Mouse (Mus musculus) gastrocnemius, postnatal 14 days (tissue): Measurements from ENCODE around the gene Surf6. TPM values are rescaled to one million over a fixed set of nuclear protein-coding genes. Genes with fewer than 3 reads are reported as not detected.

Experiments
- DNase-seq: peaks from one replicate; pipeline ENCODE4 v3.0.0; 2021; ENCODE audit warnings: mixed read lengths
- intact Hi-C: fragments of 180-260 bp; cut with DNase I; formaldehyde crosslinking; loops from one replicate; pipeline ENCODE4 v1.15.1; 2025; ENCODE audit warnings: low total_unique reads
- long read RNA-seq, 2 experiments: library from polyadenylated mRNA; stranded (forward); transcript quantifications; one replicate each; pipeline ENCODE4 v2.0.0; 2021
- total RNA-seq, 2 experiments: library from RNA; stranded (reverse); gene quantifications; 2 replicates each; pipeline ENCODE4 v1.2.3; 2021

Surf6 gene
- total RNA-seq: 10 to 100 TPM; 11.9 to 13.3 TPM
- long read RNA-seq, experiment 1, transcript Surf6-201 (5 exons, 2,971 nt): major isoform, 10 of 12 reads
- long read RNA-seq, experiment 1, partial matches to known transcripts: 0 of 12 reads
- long read RNA-seq, experiment 1, other reads (novel, unspliced or antisense): 2 of 12 reads
- long read RNA-seq, experiment 2, transcript Surf6-201 (5 exons, 2,971 nt): major isoform, 11 of 13 reads
- long read RNA-seq, experiment 2, partial matches to known transcripts: 2 of 13 reads
- long read RNA-seq, experiment 2, other reads (novel, unspliced or antisense): 0 of 13 reads

DNA sequence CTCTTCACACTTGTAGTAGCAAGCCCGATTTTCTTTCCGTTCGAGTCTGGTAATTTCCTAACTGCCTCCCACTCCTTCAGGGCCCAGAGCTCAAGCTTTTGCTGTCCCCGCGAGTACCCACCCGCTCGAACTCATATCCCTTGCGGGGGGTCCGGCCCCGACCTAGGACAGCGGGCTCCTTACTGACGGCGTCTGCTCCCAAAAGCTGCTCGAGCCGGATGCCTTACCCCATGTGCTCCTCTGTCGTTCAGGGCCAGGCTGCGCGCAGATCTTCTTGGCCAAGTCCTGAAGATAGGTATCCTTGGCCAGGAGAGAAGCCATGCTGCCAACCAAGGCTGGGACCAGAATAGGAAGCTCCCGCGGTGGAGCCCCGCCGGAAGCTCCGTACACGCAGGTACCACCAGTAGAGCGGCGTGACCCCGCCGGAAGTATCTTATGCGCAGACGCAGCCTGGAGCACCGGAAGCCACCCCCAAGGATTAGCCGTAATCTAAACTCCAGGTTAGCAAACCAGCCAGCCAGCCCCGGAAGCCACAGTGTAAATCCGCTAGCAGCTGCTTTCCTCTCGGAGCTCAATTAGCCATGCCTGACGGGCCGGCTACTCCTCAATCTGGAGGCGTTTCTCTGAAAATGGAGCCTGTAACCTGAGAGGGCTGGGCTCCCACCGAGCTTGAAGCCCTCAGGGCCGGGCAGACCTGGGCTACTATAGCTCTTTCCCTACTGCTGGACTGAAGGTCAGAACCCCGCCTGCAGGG lies at the start of gene Surf6:
Gene Surf6 (minus strand): TSS at position 413 of the 754 bp plus-strand sequence.
- intact Hi-C loops: no loop called here
- peak; percentile 93 for DNase-seq

DNA sequence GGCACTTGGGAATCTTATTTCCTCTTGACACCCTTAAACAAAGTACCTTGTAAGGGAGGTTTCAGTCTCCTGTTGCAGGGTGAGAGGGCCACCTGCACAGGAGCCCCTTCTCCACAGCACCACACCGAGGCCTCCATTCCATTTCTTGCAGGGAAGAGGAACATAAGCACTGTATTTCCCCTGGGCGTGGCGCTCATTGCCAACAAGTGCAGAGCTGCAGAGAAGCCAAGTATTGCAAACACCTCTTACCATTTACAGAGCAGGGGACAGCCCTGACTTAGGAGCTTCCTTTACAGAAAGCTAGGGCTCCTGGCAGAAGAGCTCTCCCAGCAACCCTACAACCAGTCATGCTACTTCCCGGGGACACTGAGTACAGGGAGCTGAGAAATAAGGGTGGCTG lies 49.5 kb upstream of the Surf6 start:
- DNase-seq: no peak
- intact Hi-C loops: no loop called here

DNA sequence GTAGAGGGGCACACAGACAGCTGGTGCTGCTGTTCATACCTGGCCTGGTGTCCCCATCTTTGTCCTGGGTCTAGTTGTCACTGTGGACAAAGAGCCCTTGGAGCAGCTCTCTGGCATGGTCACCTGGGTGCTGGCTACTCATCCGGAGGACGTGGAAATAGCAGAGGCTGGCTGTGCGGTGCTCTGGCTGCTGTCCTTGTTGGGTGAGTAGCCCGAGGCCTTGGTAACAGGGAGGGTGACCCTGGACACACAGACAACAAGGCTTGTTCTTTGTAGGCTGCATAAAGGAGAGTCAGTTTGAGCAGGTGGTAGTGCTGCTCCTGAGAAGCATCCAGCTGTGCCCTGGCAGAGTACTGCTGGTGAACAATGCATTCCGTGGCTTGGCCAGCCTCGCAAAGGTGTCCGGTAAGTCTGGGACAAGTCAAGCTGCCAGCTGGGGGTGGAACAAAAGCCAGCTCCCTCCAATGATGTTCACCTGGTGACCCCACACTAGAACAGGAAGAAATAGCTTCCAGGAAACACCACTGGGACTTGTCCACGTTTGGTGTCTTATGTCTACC lies 48.7 kb upstream of the Surf6 start:
- intact Hi-C loops: no loop called here
- no peak for DNase-seq

DNA sequence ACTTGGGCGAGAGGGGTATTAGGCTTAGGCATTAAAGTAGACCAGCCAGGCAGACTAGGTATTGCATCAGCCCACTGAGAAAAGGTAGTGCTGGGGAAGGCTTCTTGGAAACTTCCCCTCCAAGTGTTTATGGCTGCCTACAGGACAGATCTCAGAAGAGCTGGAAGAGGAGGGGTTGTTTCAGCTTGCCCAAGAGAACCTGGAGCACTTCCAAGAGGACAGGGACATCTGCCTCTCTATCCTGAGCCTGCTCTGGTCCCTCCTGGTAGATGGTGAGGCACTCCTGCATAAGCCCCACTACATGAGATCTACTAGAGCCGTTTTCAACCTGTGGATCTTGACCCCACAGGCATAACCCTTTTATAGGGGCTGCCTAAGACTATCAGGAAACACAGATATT lies 47.7 kb upstream of the Surf6 start:
- intact Hi-C loops: no loop called here
- DNase-seq: no peak

DNA sequence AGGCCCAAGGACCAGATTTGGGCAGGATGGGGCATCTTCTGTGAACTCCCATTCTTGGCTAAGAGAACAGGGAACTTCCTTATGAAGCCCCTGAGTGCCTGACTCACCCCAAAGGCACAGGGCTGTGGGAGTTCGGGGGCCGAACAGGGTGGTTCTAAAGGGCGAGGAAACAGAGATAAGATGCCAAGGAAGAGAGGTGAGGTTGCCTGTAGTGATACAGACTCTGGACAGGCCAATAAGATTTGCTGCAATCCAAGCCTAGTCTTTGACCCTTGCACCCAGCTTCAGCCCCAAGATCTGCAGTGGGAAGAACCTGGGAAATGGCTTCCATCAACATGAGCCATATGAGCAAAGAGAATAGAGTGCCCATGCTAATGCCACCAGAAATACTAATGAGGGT lies 40.6 kb upstream of the Surf6 start:
- no peak for DNase-seq
- intact Hi-C loops: no loop called here

DNA sequence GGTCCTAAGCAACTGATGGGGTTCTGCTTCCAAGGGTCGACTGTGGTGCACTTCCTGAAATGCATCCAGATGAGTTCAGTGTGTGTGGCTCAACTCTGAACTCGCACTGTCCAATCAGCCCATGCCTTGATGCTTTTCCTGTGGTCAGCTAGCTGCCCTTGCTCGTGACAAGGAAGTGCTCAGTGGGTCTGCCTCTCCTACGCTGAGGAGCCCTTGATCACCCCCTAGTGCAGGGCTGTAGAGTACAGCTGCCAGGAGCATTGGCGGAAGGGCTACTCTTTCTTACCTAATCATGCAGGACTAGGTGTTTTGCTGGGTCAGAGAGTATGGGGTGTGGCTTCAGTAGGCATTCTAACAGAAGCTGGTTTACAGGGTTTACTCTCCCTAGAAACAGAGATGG lies 38.9 kb upstream of the Surf6 start:
- intact Hi-C loops: no loop called here

DNA sequence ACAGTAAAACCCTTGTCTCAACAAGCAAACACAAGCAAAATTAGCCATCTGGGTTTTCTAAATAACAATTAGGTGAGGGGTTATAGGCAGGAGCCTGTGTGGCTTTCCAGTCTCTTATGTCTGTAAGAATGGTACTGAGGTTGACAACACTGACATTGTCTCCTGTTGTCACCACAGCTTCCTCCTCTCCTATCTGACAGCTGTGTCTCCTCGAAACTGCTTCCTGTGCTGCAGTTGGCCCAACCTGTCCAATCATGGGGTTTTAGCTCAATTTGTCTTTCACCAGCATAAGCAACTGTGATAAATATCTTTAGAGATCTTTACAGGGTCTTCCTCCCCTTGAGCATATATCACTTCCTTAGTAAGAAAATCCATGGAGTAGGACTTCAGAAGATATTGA lies 33.7 kb upstream of the Surf6 start:
- intact Hi-C loops: loop anchor here (10.0 kb wide), 1 partner anchor 78 kb away; no protein-coding TSS in a partner anchor
- no peak for DNase-seq

More for the DNA sequence above, 38.9 kb upstream of the Surf6 start:
- DNase-seq: no peak

DNA sequence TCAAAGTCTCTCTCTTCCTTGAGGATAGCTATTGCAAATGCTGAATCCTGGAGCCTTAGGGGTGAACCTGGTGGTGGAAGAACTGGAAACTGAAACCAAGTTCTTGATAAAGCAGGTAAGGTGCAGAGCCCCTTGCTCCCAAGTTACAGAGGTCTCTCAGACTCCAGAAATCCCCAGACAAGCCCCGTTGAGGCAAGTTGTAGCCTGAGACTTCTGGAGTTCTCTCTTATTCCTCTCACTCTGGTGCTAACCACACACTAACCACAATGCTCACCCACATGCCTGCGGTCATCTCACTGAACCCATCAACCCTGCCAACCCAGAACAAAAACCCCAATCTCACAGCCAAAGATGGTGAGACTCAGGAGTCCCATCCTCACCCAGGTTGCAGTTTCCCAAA lies 32.6 kb upstream of the Surf6 start:
- intact Hi-C loops: loop anchor here (10.0 kb wide), 1 partner anchor 80 kb away; no protein-coding TSS in a partner anchor

DNA sequence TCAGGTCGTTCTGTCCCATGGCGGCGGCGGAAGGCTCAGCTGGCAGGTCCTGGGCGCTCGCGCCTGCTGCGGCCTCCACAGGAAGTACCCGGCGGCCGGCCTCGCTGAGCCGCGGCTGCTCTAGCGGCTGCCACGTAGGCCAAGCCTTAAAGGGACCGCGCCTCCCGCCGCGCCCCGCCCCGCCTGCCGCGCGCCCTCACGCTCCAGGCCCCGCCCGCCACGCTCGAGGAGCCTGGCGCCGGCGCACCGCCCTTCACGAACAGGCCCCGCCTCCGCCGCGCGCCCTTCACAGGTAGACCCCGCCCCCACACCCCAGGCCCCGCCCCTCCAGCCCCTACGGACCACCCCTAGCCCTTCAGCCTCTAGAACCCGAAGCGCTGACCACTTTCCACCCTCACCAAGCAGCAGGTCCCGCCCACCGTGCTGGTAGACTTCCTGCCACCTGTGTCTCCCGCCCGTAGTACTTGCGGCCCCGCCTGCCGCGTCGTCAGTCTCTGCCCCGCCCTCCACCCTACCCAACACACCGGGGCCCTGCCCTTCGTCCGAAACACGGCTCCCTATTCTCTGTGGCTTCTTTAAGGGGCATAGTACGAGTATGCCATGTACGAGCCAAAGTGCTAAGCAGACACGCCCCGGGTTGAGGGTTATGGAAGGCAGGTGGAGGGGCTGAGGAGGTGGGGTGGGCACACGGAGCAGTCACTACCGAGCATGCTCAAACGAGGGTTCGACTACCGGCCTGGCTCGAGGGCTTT lies 30.8 kb upstream of the Surf6 start, which contains the start of the genes Surf4 and Stkld1:
Gene Surf4 (minus strand): TSS at position 625 of the 752 bp plus-strand sequence.
Gene Stkld1 (plus strand): TSS at position 744 of the 752 bp plus-strand sequence.
- peak; percentile 94 for DNase-seq
- intact Hi-C loops: loop anchor here (10.0 kb wide), 1 partner anchor 81 kb away; no protein-coding TSS in a partner anchor

More for the DNA sequence above, 32.6 kb upstream of the Surf6 start:
- DNase-seq: no peak

DNA sequence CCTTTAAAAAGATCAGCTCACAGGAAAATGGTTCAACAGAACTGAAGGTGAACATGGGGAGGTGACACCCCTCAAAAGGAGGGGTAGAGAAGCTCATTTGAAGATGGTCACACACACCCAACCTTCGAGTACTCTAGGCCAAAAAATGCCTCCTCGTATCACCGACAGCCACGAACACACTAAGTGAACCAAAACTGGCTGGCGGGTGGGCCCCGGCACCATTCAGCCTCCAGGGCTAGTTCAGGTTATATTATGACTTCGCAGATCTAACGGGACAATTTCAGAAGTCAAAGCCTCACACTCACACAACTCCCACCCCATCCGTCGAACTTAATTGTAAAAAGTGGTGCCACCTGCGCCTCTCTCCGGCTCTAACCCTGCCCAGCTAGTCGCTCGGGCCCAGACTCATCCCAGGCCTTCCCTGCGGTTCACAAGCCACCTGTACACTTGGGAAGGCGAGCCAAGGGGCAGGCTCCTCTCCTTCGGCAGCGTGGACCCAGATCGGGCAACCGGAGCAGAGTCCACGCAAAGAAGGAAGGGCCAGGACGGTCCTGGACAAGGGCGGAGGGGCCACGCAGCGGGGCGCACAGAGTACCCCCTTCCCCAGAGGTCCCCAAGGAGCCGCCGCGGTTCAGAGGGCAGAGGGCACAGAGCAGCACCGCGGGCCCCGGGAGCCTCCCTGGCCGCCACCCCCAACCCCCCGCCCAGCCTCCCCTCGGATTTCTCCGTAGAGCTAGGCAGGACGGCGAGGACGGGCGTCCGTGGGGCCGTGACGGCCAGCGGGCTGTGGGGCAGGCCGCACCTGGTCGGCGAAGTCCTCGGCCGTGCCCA lies 30.0 kb upstream of the Surf6 start:
- intact Hi-C loops: loop anchor here (10.0 kb wide), 1 partner anchor 82 kb away; no protein-coding TSS in a partner anchor
- DNase-seq: peak; percentile 46

DNA sequence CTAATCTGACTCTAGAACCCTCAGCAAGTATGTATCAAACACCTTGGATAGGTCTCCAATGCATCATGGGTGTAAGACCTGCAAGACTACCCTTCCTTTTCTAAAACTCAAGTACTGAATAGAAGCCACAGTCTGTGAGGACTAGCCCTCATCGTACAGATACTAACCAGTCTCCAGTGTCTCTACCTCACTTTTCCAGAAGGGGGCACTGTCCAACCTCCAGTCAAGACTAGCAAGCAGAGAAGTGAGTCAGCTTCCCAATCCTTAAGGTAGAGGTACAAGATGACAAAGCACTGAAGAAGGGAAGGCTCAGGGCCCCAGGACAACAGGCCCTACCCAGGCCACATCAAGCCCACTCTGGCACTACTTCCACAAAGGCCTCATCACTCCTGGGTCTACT lies 27.7 kb upstream of the Surf6 start:
- peak; percentile 36 for DNase-seq
- intact Hi-C loops: loop anchor here (10.0 kb wide), 1 partner anchor 84 kb away; no protein-coding TSS in a partner anchor

DNA sequence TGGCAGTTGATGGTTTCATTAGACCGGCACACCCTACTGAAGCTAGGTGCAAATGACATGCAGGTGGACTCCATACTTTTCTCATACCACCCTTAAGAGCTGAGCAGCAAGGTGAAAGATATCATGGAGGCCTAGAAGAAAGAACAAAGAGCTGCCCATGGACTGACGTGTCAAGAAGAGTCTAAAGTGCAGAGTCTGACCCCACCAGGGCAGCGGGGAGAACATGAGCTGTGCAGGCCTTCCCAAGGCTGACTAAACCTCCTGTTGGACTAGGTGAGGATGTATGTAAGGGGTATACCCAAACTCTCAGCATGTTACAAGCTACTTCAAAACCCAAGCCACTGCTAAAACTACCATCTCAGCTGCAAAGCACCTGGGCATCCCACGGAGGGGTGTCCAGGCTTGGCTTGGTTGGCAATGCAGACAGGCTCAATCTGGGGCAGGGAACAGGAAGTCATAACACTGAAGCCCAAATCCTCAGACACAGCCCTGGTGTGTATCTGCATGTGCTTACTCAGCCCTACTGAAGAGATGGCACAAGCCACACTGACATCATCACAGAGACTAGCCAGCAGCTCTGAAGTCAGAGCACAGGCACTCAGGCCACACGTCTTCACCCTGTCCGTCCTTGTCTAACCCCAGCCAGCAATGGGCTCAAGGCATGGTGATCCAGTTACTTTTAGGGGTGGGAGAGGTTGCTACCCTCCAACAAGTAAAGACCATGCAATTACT lies 25.2 kb upstream of the Surf6 start:
- intact Hi-C loops: loop anchor here (10.0 kb wide), 1 partner anchor 107 kb away; no protein-coding TSS in a partner anchor
- no peak for DNase-seq

DNA sequence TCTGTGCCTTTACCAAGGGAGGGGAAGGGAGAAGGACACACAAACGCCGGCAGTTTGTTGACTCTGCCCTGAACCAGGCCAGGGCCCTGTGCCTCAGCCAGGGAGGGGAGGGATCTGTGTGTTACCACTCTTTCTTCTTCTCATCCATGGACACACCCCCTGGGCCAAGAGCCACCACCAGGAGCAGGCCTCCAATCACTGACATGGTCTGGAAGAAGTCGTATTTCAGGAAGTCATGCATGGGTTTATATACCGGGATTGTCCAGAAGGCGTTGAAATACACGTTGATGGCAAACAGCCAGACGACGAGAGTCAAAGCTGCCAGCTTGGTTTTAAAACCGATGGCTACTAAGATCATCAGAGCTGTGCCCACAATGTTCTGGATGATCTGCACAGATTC lies 19.1 kb upstream of the Surf6 start:
- intact Hi-C loops: loop anchor here (10.0 kb wide), 1 partner anchor 113 kb away; no protein-coding TSS in a partner anchor
- no peak for DNase-seq

DNA sequence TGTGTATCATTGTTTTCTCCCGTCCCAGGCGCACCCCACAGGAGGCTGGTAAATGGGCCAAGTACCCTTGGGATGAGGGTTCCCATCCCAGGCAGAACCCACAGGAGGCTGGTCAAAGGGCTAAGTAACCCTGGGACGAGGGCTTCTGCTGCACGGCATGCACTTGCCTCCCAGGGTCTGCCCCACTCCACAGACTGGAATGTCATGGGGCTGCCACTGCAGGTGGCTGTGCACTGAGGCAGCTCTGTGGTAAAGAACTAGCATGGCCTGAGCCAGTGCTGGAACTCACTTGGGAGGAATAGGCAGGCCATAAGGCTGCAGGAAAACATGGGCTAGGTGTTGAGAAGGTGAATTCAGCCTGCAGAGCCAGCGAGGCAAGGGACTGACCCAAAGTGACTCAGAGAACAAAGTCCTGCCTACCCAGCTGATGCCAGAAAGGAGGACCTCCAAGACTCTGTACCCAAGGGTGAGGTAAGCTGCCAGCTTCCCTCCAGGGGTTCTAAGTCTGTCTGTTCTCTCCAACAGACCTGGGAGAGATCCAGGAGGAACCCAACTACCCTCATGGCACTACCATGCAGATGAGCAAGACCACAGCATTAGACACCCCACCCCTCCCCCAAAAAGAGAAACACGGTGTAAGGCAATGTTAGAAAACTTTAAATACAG lies 17.6 kb upstream of the Surf6 start:
- intact Hi-C loops: loop anchor here (10.0 kb wide), 1 partner anchor 114 kb away; no protein-coding TSS in a partner anchor
- no peak for DNase-seq

DNA sequence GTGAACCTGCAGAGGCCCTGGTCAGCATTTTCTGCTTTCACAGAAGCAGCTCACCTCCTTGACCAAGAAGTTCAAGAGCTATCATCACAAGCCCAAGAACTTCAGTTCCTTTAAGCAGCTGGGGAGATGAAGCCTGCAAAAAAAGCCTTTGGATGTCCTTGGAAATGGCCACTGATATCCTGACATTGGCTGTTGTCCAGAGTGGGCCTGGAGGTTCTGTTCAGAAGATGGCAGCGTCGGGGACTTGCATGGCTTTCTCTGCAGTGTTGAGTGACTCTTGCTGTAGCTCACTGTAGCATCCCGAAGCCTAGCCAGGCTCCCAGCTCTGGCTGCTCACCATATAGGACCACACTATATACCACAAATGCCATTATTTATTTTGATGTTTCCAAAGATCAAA lies 17.0 kb upstream of the Surf6 start:
- no peak for DNase-seq
- intact Hi-C loops: loop anchor here (10.0 kb wide), 1 partner anchor 115 kb away; no protein-coding TSS in a partner anchor

DNA sequence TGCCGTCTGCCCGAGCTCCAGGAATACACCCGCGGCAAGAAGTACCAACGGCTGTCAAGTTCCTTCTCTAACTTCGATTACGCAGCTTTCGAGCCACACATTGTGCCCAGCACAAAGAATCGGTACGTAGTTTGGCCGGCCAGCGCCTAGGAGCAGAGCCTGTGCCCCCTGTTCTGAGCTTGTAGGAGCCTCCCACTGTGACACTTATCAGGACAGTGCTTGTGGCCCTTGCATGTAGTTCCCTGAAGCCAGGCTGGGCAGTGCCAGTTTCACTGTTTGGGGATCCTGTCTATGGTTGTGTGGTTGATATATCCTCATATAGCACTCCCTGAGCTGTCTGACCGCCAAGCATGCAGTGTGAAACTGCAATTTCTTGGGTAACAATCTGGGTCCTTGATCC lies 14.1 kb upstream of the Surf6 start:
- intact Hi-C loops: no loop called here
- no peak for DNase-seq
